Mouse (Mus musculus): ENCODE data around the gene Eipr1.

- TF ChIP-seq POLR2A (IDR thresholded peaks at IDR 0.05; ENCODE audit: low read depth, low read length) (no peak), CTCF (IDR thresholded peaks at IDR 0.05; ENCODE audit: extremely low read depth, insufficient read length, insufficient replicate concordance, low read depth, low read length) (no peak)
These were observed 47.2 kb upstream of the Eipr1 start for GRCm38 (mm10) chr12:28704381-28704780.

Measured in small intestine, adult 2 months (tissue).